Mouse (Mus musculus) ES-Bruce4 (cell line): Measurements from ENCODE around the gene Ccser1.

ENCODE experiments used
- CTCF ChIP-seq: IDR thresholded peaks from one replicate; pipeline ENCODE4 v1.8.1; 2011; ENCODE audit warnings: low read depth, low read length
- EP300 ChIP-seq: IDR thresholded peaks from 2 replicates; pipeline ENCODE4 v1.6.1; 2011; ENCODE audit warnings: low read depth, low read length; ENCODE audit not compliant: insufficient read depth
- POLR2A ChIP-seq: IDR thresholded peaks from one replicate; pipeline ENCODE4 v1.8.1; 2011; ENCODE audit warnings: low read length; ENCODE audit not compliant: insufficient read depth

- TF ChIP-seq POLR2A (no peak), CTCF (no peak), EP300 (no peak)
Measured at GRCm38 (mm10) chr6:62318627-62319026, 1138.5 kb downstream of the Ccser1 start.
